21 mouse cellular contexts compared by ENCODE assay signal in the genomic region with DNA sequence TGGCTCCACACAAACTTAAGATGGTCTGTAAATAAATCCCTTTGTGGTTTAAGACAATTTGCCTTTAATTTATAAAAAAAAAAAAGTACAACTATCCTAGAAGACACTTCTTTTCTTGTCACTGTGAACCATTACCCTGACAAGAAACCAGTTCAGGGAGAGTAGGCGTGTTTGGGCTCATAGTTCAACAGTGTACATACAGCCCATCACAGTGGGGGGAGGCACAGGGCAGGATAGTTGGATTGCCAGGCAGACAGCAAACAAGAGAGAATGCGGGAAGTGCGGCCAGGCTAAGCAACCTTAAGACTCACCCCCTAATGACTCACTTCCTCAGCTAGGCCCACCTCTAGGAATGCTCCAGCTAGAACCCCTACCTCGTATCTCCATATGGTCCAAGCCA.
"Had no signal": no experiment of that assay in that cellular context is flagged by ENCODE, and none has a peak within 500 bp of the region (broad histone marks: within the 10 kb centered on the region; RNA-seq: fewer than 3 reads in every experiment).

No protein-coding gene starts in this region.

- H3K4me2 ChIP-seq: lung, embryonic 15.5 days; midbrain, embryonic 12.5 days; neural tube, embryonic 13.5 days; neural tube, embryonic 15.5 days; stomach, embryonic 15.5 days had no signal

- H3K9ac ChIP-seq: liver, embryonic 14.5 days; lung, embryonic 15.5 days; midbrain, embryonic 12.5 days; neural tube, embryonic 13.5 days; neural tube, embryonic 15.5 days; stomach, embryonic 15.5 days had no signal

- ATAC-seq: lung, postnatal 0 days; midbrain, embryonic 16.5 days had no signal

- H3K9me3 ChIP-seq: lung, embryonic 15.5 days; midbrain, embryonic 12.5 days; neural tube, embryonic 13.5 days; neural tube, embryonic 15.5 days; stomach, embryonic 15.5 days had no signal

- H3K27me3 ChIP-seq: lung, embryonic 15.5 days; neural tube, embryonic 15.5 days; stomach, embryonic 15.5 days had no signal

- H3K4me1 ChIP-seq: lung, embryonic 15.5 days; midbrain, embryonic 12.5 days; stomach, embryonic 15.5 days had no signal

- H3K36me3 ChIP-seq: lung, embryonic 15.5 days; midbrain, embryonic 12.5 days; neural tube, embryonic 13.5 days; neural tube, embryonic 15.5 days; stomach, embryonic 15.5 days had no signal

- H3K27ac ChIP-seq: liver, embryonic 14.5 days; lung, embryonic 15.5 days; macrophage; midbrain, embryonic 12.5 days; neural tube, embryonic 13.5 days; neural tube, embryonic 15.5 days; stomach, embryonic 15.5 days; stomach, postnatal 0 days had no signal

- H3K4me3 ChIP-seq: lung, embryonic 15.5 days; megakaryocyte, embryonic 14.5 days; midbrain, embryonic 12.5 days; neural tube, embryonic 13.5 days; neural tube, embryonic 15.5 days; stomach, embryonic 15.5 days had no signal

- DNase-seq: lung, adult 2 months; lung, postnatal 14 days; lung, postnatal 36 days; midbrain, embryonic 14.5 days; retina, postnatal 1 day; right cerebral cortex, adult 18-20 months; right cerebral cortex, postnatal 25 days; thymus, adult 2 months; thymus, postnatal 25 days; thymus, postnatal 4 days had no signal
